Mouse (Mus musculus) C2C12 (cell line): ENCODE results near the gene Ap1s3.
A peak's percentile ranks its signal among the peaks of the same experiment; 100 is the strongest.

Source experiments
- CTCF ChIP-seq: IDR thresholded peaks from one replicate; pipeline ENCODE4 v1.5.1; 2011; ENCODE audit not compliant: control insufficient read depth, insufficient read depth, insufficient read length
- FOSL1 ChIP-seq: IDR thresholded peaks from one replicate; pipeline ENCODE4 v1.8.0; 2011; ENCODE audit warnings: mild to moderate bottlenecking, low read length; ENCODE audit not compliant: poor library complexity, insufficient read depth, severe bottlenecking

GRCm38 (mm10) chr1:79640151-79640550, 31.6 kb downstream of the Ap1s3 start:
- TF ChIP-seq CTCF (peak; percentile 64), FOSL1 (no peak)
